Mouse (Mus musculus) forebrain, embryonic 14.5 days (tissue): ENCODE measurements at regions not wholly inside any gene's neighbourhood (a gene's known extent, or its start where the extent isn't known, plus 50 kb on each side); places are given as distances from the start of the nearest gene placed in this dataset.

Experiments used
- ATAC-seq: fragments of 200-750 bp; cut with Nextera tagmentation; 2 replicates; pipeline ENCODE4 v1.8.0; 2017; ENCODE audit warnings: mild to moderate bottlenecking, moderate library complexity
- DNase-seq: peaks from one replicate; pipeline ENCODE4 v3.0.0-alpha.2; 2015; ENCODE audit warnings: low spot score
- H3K27ac ChIP-seq: fragments of 300-500 bp; sonication (generic); 2 replicates; pipeline ENCODE4 v1.5.1; 2014; ENCODE audit warnings: low read depth, mild to moderate bottlenecking, control low read depth, low read length, moderate library complexity
- H3K27me3 ChIP-seq: fragments of 300-500 bp; sonication (generic); replicated peaks from 2 replicates; pipeline ENCODE4 v1.6.1; 2014; ENCODE audit warnings: low read length, control low read depth, mixed read lengths; ENCODE audit not compliant: control insufficient read depth, insufficient read depth
- H3K36me3 ChIP-seq: fragments of 300-500 bp; sonication (generic); 2 replicates; pipeline ENCODE4 v1.6.1; 2014; ENCODE audit warnings: low read length, control low read depth; ENCODE audit not compliant: control insufficient read depth, insufficient read depth
- H3K4me1 ChIP-seq: fragments of 300-500 bp; sonication (generic); 2 replicates; pipeline ENCODE4 v1.6.1; 2014; ENCODE audit warnings: antibody characterized with exemption, low read length, control low read depth; ENCODE audit not compliant: control insufficient read depth, insufficient read depth
- H3K4me2 ChIP-seq: fragments of 300-500 bp; sonication (generic); 2 replicates; pipeline ENCODE4 v1.6.1; 2014; ENCODE audit warnings: mild to moderate bottlenecking, control low read depth, low read length
- H3K4me3 ChIP-seq: fragments of 300-500 bp; sonication (generic); 2 replicates; pipeline ENCODE4 v1.5.1; 2014; ENCODE audit warnings: low read depth, low read length, control low read depth
- H3K9ac ChIP-seq: fragments of 300-500 bp; sonication (generic); 2 replicates; pipeline ENCODE4 v1.6.1; 2014; ENCODE audit warnings: mild to moderate bottlenecking, low read length, control low read depth, moderate library complexity
- H3K9me3 ChIP-seq: fragments of 300-500 bp; sonication (generic); replicated peaks from 2 replicates; pipeline ENCODE4 v1.6.1; 2016; ENCODE audit warnings: low read length, control low read depth, mixed read lengths; ENCODE audit not compliant: control insufficient read depth
- WGBS: fragments of 180-500 bp; shearing (Covaris S2); extraction: QIAGEN DNeasy Blood & Tissue Kit; methylation state at CpG from one replicate; pipeline ENCODE4 v1.1.7; 2014; 5-methylcytosine and 5-hydroxymethylcytosine counted together

GRCm38 (mm10) chr3:154381561-154381960 lies 51.1 kb upstream of the Lhx8 start:
- ATAC-seq: peak; percentile 33
- 13% methylated on average over 5 of the region's 5 CpGs for WGBS
- 0 out of 2 replicates have a peak overlapping the region, but pooled peaks have one; percentile 21 for H3K27ac ChIP-seq
- peak; percentile 64 for DNase-seq
- no peak overlapping the region for H3K4me2 ChIP-seq
- peaks cover 14% of the 10 kb centered on the region for H3K4me1 ChIP-seq
- H3K27me3 ChIP-seq: no peaks in the 10 kb centered on the region
- H3K4me3 ChIP-seq: no peak overlapping the region
- H3K9ac ChIP-seq: no peak overlapping the region
- H3K9me3 ChIP-seq: no peaks in the 10 kb centered on the region
- no peaks in the 10 kb centered on the region for H3K36me3 ChIP-seq
